Mouse (Mus musculus): ENCODE results near the gene Prr14l. TPM values are rescaled to one million over a fixed set of nuclear protein-coding genes. Genes with fewer than 3 reads are reported as not detected.
"Not testable (repeated sequence)": the region's sequence is repeated elsewhere in the genome, so short reads cannot be mapped to it uniquely, and the experiment has no call there.

The Prr14l gene
- polyA plus RNA-seq, 1 experiment from 2014 or later = 16.4 TPM

DNA sequence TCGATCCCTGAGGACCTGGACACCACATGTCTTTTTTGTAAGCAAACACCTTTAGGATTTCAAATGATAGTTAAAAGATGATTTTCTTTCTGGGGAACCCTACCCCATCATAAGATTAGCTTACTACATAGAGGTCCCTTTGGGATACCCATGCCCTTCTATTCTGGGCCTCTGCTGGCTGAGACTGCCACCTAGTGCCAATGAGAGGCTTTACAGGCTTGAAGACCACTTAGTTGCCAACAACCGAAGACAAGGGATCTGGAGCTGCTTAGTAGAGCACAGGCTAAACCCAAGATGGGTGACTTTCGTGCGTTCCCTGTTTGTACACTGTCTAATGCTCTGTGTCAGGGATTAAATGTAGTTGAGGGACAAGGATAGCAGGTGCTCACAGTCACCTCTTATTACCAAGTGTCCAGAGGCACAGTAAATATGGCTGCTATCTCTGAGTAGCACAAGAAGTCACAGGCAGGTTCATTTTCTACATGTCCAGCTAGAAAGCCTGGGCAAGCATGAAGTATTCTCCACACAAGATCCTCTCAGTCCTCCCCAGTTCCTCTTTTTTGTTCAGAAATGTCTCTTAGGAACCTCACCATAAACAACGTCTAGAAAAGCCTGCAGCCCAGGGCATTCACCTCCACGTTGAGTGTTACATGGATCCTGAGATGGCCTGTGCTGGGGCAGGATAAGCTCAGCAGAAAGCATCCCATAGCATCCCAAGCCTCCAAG is 106.2 kb downstream of the Prr14l start:
- H3K27ac ChIP-seq = no peak overlapping the region
- H3K9me3 ChIP-seq = no peaks in the 10 kb centered on the region
- no peaks in the 10 kb centered on the region for H3K36me3 ChIP-seq (replicated peaks)
- H3K4me2 ChIP-seq = no peak overlapping the region
- H3K27me3 ChIP-seq (replicated peaks) = no peaks in the 10 kb centered on the region
- peaks cover 5% of the 10 kb centered on the region for H3K4me1 ChIP-seq
- no peak; the same call in 1 of the 2 replicates for ATAC-seq (replicated peaks)
- no peak overlapping the region for H3K9ac ChIP-seq
- 69% methylated on average over 6 of the region's 6 CpGs for WGBS
- H3K4me3 ChIP-seq = no peak overlapping the region

DNA sequence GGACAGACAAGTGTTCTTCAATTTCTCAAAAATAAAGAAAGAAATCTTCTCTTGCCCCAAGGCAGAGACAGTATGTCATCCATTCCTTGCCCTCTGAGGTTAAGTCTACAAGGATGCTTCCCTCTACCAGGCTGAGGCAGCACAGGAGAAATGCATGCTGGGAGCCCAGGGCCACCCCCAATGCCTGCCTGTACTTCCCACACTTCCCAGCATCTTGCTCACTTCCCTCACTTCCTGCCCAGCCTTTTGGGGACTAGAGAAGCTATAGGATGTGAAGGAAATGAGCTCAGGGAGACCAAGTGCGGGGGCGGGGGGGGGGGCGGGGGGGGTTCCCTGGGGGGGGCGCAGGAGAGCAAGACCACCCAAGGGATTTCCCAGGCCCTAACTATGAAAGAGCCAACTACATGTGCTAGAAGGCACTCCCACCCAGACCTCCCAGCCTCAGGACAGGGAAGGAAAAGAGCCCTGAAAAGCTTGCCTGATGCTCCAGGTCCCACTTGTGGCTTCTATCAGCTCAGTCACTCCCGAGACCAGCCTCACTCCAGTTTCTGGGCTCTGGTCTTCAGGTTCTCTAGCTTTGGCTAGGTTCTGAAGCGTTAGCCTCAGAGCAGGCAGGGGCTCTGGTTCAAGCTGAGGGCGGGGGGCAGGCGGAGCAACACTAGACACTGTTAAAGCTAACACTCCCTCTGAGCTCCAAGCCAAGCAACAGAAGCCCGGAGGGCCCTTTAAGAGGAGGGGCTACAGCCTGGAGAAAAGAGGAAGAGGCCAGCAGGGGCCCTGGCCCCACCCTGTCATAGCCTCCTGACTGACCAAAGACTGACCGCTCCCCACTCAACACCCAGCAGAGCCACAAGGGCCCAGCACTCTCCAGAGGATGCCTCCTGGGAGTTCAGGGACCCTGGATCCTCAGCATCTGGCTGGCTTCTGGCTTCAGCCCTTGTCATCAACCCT is 108.1 kb downstream of the Prr14l start:
- H3K4me2 ChIP-seq = peak overlapping the region; percentile 19; the same call in 1 of the 2 replicates
- H3K9ac ChIP-seq = no peak overlapping the region
- H3K27ac ChIP-seq = 0 out of 2 replicates have a peak overlapping the region, but pooled peaks have one; percentile 27
- H3K9me3 ChIP-seq = no peaks in the 10 kb centered on the region
- peaks cover 12% of the 10 kb centered on the region for H3K4me1 ChIP-seq
- peak; percentile 34; the same call in 1 of the 2 replicates for ATAC-seq (replicated peaks)
- H3K27me3 ChIP-seq (replicated peaks) = no peaks in the 10 kb centered on the region
- 14% methylated on average over 9 of the region's 10 CpGs for WGBS
- H3K4me3 ChIP-seq = peak overlapping the region; percentile 22
- no peaks in the 10 kb centered on the region for H3K36me3 ChIP-seq (replicated peaks)

DNA sequence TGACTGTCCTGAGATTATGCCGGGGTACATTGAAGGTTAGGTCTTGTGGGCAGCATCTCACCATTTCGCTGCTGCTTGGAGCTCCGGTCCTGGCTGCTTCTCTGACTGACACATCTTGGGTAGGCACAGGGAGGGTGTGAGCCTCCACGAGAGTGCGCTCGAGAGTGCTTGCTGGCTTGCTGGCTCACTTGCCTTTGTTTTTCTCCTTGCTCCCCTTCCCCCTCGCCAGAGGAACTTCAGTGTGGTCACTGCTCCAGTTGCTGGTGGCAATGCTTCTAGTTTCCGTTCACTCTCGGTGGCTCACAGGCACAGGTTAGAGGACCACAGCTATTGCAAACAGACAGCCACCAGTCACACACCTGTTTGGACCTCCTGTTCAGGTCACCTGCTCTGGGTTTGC is 111.9 kb downstream of the Prr14l start:
- H3K9ac ChIP-seq = no peak overlapping the region
- H3K9me3 ChIP-seq = no peaks in the 10 kb centered on the region
- no peak overlapping the region for H3K4me3 ChIP-seq
- peaks cover 12% of the 10 kb centered on the region for H3K4me1 ChIP-seq
- ATAC-seq (replicated peaks) = peak; percentile 40; the same call in 1 of the 2 replicates
- WGBS = 44% methylated on average over 9 of the region's 9 CpGs
- H3K27me3 ChIP-seq (replicated peaks) = no peaks in the 10 kb centered on the region
- H3K27ac ChIP-seq = peak overlapping the region; percentile 81
- no peaks in the 10 kb centered on the region for H3K36me3 ChIP-seq (replicated peaks)
- H3K4me2 ChIP-seq = peak overlapping the region; percentile 18; the same call in 1 of the 2 replicates

DNA sequence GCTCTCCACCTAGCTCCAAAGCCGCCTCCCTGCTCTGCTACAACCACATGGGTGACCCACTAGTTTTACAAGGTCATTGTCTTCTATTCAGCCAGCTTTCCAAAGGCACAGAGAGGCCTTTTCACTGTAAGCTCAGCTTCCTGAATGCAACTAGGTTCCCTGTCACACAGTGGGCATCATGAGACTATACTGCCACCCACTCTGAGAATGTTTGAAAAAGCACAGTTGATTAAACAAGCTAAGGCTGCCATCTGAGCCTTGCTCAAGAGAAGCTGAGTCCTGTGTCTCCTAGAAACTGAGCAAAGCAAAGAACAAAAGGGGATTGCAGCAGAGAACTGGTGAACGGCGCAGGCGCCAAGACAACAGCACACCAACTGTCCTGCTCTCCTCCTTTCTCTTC is 112.7 kb downstream of the Prr14l start:
- H3K4me1 ChIP-seq = peaks cover 12% of the 10 kb centered on the region
- ATAC-seq (replicated peaks) = peak; percentile 67
- H3K4me3 ChIP-seq; H3K9ac ChIP-seq; H3K36me3 ChIP-seq (replicated peaks); H3K27me3 ChIP-seq (replicated peaks); H3K9me3 ChIP-seq: not testable (repeated sequence)
- peak overlapping the region; percentile 81 for H3K27ac ChIP-seq
- H3K4me2 ChIP-seq = peak overlapping the region; percentile 18; the same call in 1 of the 2 replicates
- 56% methylated on average over 4 of the region's 4 CpGs for WGBS

DNA sequence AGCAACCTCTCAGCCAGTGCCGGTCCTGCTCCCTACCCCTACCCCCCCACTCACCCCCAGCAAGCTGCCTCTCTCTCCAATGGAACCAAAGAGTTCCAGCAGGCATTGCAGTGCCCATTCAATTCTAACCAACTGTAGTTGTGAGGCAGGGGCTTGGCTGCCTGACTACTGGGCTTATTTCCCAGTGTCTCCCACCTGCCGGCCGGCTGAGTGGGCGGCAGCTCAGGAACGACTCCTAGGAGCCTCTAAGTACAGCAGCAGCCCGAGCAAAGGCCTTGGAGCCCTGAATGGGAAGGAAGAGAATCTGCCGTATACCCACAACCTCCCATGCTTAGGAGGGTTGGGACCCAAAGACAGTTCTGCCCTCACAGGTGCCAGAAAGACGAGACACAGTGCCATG is 113.2 kb downstream of the Prr14l start:
- H3K27me3 ChIP-seq (replicated peaks); H3K4me2 ChIP-seq; H3K9me3 ChIP-seq; ATAC-seq (replicated peaks); H3K36me3 ChIP-seq (replicated peaks); H3K9ac ChIP-seq; H3K4me3 ChIP-seq: not testable (repeated sequence)
- 75% methylated on average over 8 of the region's 8 CpGs for WGBS
- Histone ChIP-seq H3K27ac (peak overlapping the region; percentile 81; the same call in 1 of the 2 replicates), H3K4me1 (peaks cover 12% of the 10 kb centered on the region)

DNA sequence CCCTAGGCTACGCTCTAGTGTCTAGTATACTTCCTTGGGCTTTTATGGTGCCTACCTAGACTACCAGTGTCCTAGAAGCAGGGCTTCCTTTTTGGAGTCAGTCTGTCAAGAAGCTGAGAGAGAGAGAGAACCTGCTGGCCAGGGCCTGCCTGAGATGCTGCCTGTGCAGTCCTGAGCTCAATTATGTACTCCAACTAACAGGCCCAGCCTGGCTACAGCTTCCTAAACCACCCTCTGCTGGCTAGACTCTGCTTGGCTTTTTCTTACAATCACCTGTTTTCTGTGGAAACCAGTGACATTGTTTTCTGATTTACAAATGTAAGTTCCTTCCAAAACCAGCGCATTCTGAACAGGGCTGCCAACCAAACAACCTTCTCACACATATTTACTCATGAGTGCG is 113.9 kb downstream of the Prr14l start:
- Histone ChIP-seq H3K27me3 (replicated peaks) (no peaks in the 10 kb centered on the region), H3K4me3 (no peak overlapping the region), H3K4me2 (no peak overlapping the region), H3K27ac (peak overlapping the region; percentile 81; the same call in 1 of the 2 replicates), H3K9me3 (no peaks in the 10 kb centered on the region), H3K36me3 (replicated peaks) (no peaks in the 10 kb centered on the region), H3K4me1 (peaks cover 12% of the 10 kb centered on the region), H3K9ac (no peak overlapping the region)
- no peak for ATAC-seq (replicated peaks)
- WGBS = 99% methylated on average over 3 of the region's 3 CpGs

Other genes with a start within 250 kb of the Prr14l start
- gene Yes1, start 243.1 kb downstream of the Prr14l start, polyA plus RNA-seq (2015; fragmentation: Nextera tagmentation; extraction: Ambion mirVana) = 19.7 and 20.3 TPM in 2 replicates
- gene Pisd, start 68.6 kb downstream of the Prr14l start, polyA plus RNA-seq (2015; fragmentation: Nextera tagmentation; extraction: Ambion mirVana) = 106 and 114 TPM in 2 replicates
- gene Gm20671, start 27.1 kb downstream of the Prr14l start, polyA plus RNA-seq (2015; fragmentation: Nextera tagmentation; extraction: Ambion mirVana) = not detected in 2 replicates
- 30.5 and 33.5 TPM in 2 replicates for gene Depdc5, start 9.4 kb upstream of the Prr14l start, polyA plus RNA-seq (2015; fragmentation: Nextera tagmentation; extraction: Ambion mirVana)
- 758 and 760 TPM in 2 replicates for gene Ywhah, start 164.6 kb upstream of the Prr14l start, polyA plus RNA-seq (2015; fragmentation: Nextera tagmentation; extraction: Ambion mirVana)
- 0.06 and 0.10 TPM in 2 replicates for gene Slc5a1, start 250.0 kb upstream of the Prr14l start, polyA plus RNA-seq (2015; fragmentation: Nextera tagmentation; extraction: Ambion mirVana)

All from midbrain, embryonic 15.5 days (tissue).